Mouse (Mus musculus): ENCODE data around the gene Olfr10. TPM values are rescaled to one million over a fixed set of nuclear protein-coding genes. Genes with fewer than 3 reads are reported as not detected.
A peak's percentile ranks its signal among the peaks of the same experiment; 100 is the strongest.
"Not testable (repeated sequence)": the region's sequence is repeated elsewhere in the genome, so short reads cannot be mapped to it uniquely, and the experiment has no call there.

The Olfr10 gene
- polyA plus RNA-seq, 1 experiment from 2014 or later, result not detected

- H3K4me2 ChIP-seq, result no peak overlapping the region
- no peak for DNase-seq
- peaks cover 13% of the 10 kb centered on the region for H3K4me1 ChIP-seq (replicated peaks)
- H3K9ac ChIP-seq, result no peak overlapping the region
- no peaks in the 10 kb centered on the region for H3K27me3 ChIP-seq
- ATAC-seq (ENCODE audit: low read depth), result no peak
- peaks cover 21% of the 10 kb centered on the region for H3K36me3 ChIP-seq
- no peak overlapping the region for H3K27ac ChIP-seq
- H3K4me3 ChIP-seq (replicated peaks), result no peak overlapping the region
- H3K9me3 ChIP-seq (replicated peaks), result no peaks in the 10 kb centered on the region
- 73% methylated on average over 15 of the region's 15 CpGs for WGBS (ENCODE audit: insufficient replicate concordance)
Measured at GRCm38 (mm10) chr11:49267970-49268579, 36.5 kb upstream of the Olfr10 start.

DNA sequence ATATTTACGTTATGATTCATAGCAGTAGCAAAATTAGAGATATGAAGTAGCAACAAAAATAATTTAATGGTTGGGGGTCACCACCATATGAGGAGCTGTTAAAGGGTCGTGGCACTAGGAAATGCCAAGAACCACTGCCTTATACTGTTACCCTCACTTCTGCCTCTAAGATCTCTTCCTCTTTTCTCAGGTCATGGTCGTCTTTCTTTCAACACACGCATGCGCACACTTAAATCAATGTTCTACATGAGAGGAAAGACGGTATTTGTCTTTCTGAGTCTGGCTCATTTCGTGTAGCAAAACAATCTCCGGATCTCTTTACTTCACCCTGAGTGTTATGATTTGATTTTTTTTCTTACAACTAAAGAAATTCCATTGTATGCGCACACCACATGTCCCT lies 34.8 kb upstream of the Olfr10 start:
- no peak overlapping the region for H3K4me3 ChIP-seq (replicated peaks)
- DNase-seq, result no peak
- no peaks in the 10 kb centered on the region for H3K27me3 ChIP-seq
- H3K9me3 ChIP-seq (replicated peaks), result no peaks in the 10 kb centered on the region
- H3K4me1 ChIP-seq (replicated peaks), result peaks cover 6% of the 10 kb centered on the region; the same call in 1 of the 2 replicates
- no peak overlapping the region for H3K4me2 ChIP-seq
- 76% methylated on average over 9 of the region's 9 CpGs for WGBS (ENCODE audit: insufficient replicate concordance)
- H3K9ac ChIP-seq, result no peak overlapping the region
- H3K36me3 ChIP-seq, result peaks cover 4% of the 10 kb centered on the region; the same call in 1 of the 2 replicates
- ATAC-seq (ENCODE audit: low read depth), result no peak
- H3K27ac ChIP-seq, result no peak overlapping the region

GRCm38 (mm10) chr11:49270368-49270767 lies 34.2 kb upstream of the Olfr10 start:
- no peaks in the 10 kb centered on the region for H3K9me3 ChIP-seq (replicated peaks)
- H3K27me3 ChIP-seq, result no peaks in the 10 kb centered on the region
- 67% methylated on average over 4 of the region's 4 CpGs for WGBS (ENCODE audit: insufficient replicate concordance)
- no peak overlapping the region for H3K4me2 ChIP-seq
- ATAC-seq (ENCODE audit: low read depth) (no peak), DNase-seq (no peak)
- no peak overlapping the region for H3K27ac ChIP-seq
- H3K4me1 ChIP-seq (replicated peaks), result peaks cover 6% of the 10 kb centered on the region; the same call in 1 of the 2 replicates
- no peak overlapping the region for H3K9ac ChIP-seq
- no peaks in the 10 kb centered on the region for H3K36me3 ChIP-seq
- no peak overlapping the region for H3K4me3 ChIP-seq (replicated peaks)

DNA sequence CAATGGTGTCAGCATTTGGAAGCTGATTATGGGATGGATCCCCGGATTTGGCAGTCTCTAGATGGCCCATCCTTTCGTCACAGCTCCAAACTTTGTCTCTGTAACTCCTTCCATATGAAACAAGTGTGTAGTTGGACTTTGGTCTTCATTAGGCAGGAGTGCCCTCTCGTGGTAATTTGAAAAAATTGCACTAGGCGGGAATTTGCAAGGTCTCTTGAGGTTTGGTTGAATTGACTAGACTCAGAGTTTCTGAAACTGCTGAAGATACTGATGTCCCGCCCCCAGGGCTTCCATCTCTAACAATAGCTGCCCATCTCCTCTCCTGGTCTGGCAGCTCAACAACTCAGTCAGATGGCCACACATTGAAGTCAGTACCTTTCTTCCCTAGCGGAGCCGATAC lies 33.2 kb upstream of the Olfr10 start:
- DNase-seq (peak; percentile 18), ATAC-seq (ENCODE audit: low read depth) (no peak)
- Histone ChIP-seq H3K9ac (no peak overlapping the region), H3K36me3 (no peaks in the 10 kb centered on the region), H3K4me3 (replicated peaks) (no peak overlapping the region), H3K9me3 (replicated peaks) (no peaks in the 10 kb centered on the region), H3K27me3 (no peaks in the 10 kb centered on the region), H3K4me1 (replicated peaks) (0 out of 2 replicates have a peak, but pooled peaks cover under 1% of the 10 kb centered on the region), H3K27ac (no peak overlapping the region), H3K4me2 (no peak overlapping the region)
- WGBS (ENCODE audit: insufficient replicate concordance), result 30% methylated on average over 7 of the region's 7 CpGs

DNA sequence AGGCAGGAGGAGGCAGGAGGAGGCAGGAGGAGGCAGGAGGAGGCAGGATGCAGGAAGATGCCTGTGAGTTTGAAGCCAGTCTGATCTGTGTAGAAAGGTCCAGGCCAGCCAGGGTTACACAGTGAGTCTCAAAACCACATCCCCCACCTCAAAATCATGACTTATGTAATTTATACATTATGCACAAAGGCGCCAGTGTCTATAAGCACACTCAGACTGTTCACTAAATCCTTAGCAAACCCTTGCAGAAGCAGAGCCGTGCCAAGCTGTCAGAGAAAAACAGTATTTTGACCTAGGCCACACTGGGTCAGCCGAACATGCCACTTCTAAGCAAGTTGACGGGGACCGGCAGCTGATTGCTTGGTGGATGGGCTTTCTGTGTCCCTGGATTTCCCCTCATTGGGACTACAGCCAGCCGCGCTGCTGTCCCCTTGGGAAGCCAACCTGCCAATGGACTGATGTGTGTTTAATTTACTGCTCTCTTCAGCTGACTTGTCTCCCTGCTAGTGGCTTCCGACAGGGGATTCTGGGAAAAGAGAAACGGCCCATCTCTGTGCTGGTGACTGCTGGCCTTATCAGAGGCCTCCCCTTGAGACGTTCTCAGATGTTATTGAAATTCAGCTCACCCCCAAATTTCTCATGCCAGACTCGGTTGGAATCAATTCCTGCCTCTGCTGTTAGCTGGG lies 30.6 kb upstream of the Olfr10 start:
- WGBS (ENCODE audit: insufficient replicate concordance), result 67% methylated on average over 11 of the region's 11 CpGs
- no peak overlapping the region for H3K4me3 ChIP-seq (replicated peaks)
- H3K27ac ChIP-seq, result no peak overlapping the region
- H3K36me3 ChIP-seq, result no peaks in the 10 kb centered on the region
- H3K27me3 ChIP-seq, result no peaks in the 10 kb centered on the region
- H3K4me2 ChIP-seq, result no peak overlapping the region
- H3K9ac ChIP-seq, result no peak overlapping the region
- no peak for DNase-seq
- no peaks in the 10 kb centered on the region for H3K4me1 ChIP-seq (replicated peaks)
- H3K9me3 ChIP-seq (replicated peaks), result no peaks in the 10 kb centered on the region
- no peak for ATAC-seq (ENCODE audit: low read depth)

- no peak within 1 kb of the TSS for H3K4me3 ChIP-seq (replicated peaks)
- no peaks in the 10 kb centered on the region for H3K36me3 ChIP-seq
- no peak for ATAC-seq (ENCODE audit: low read depth)
- no peaks in the 10 kb centered on the region for H3K27me3 ChIP-seq
- 20% methylated on average over 3 of the region's 3 CpGs for WGBS (ENCODE audit: insufficient replicate concordance)
- H3K9me3 ChIP-seq (replicated peaks), result no peaks in the 10 kb centered on the region
- no peak for DNase-seq
- no peak within 1 kb of the TSS for H3K4me2 ChIP-seq
- H3K4me1 ChIP-seq (replicated peaks), result no peaks in the 10 kb centered on the region
- no peak within 1 kb of the TSS for H3K27ac ChIP-seq
- no peak within 1 kb of the TSS for H3K9ac ChIP-seq
Measured at GRCm38 (mm10) chr11:49278222-49278621, 26.3 kb upstream of the Olfr10 start, which contains the start of gene Olfr1393. TSS of gene Olfr1393 (plus strand) at chr11:49278304.

DNA sequence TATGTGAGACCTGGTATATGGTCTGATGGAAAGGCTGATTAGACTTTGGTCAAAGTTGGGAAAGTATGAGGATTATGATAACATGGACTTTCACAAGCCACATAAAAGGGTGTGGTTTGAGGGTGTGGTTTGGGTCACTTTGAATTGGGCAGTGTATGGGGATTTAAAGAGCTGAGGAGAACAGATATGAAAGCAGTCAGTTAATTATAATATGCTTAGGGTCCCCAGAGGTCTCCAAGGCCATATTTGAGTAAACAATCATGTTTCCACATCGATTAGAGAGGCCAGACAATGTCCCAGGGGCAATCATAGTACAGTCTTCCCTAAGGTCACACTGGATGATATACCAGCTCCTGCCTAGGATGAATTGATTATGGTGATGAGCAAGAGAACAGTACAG lies 19.6 kb upstream of the Olfr10 start, which contains the start of gene Olfr1392:
Gene Olfr1392 (plus strand): TSS at position 301 of the 400 bp plus-strand sequence.
- not testable (repeated sequence) for H3K27me3 ChIP-seq; H3K4me2 ChIP-seq; ATAC-seq (ENCODE audit: low read depth); H3K9ac ChIP-seq; H3K4me3 ChIP-seq (replicated peaks); H3K27ac ChIP-seq; DNase-seq; H3K36me3 ChIP-seq; H3K4me1 ChIP-seq (replicated peaks); H3K9me3 ChIP-seq (replicated peaks)
- 44% methylated on average over 1 of the region's 1 CpGs for WGBS (ENCODE audit: insufficient replicate concordance)

DNA sequence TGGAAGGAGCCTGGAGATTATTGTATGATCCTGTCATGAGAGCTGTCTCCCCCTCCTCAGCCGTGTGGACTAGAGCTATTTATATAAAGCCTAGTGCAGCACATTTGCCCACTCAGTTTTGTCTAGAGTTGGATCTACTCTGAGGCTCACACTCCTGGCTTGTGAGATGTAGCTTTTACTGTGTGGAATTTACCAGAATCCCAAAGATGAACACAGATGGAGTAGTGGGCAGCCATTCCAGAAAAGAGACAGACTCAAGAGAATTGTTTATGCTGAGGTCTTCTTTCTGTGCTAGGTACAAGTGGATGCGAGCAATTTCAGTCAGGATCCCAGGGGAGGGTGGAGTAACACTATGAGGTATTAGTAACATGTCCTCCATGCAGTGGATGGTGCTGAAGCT lies 17.3 kb upstream of the Olfr10 start:
- WGBS (ENCODE audit: insufficient replicate concordance), result 60% methylated on average over 2 of the region's 2 CpGs
- no peak for DNase-seq
- ATAC-seq (ENCODE audit: low read depth), result no peak
- Histone ChIP-seq H3K27me3 (no peaks in the 10 kb centered on the region), H3K4me3 (replicated peaks) (no peak overlapping the region), H3K4me2 (no peak overlapping the region), H3K9ac (no peak overlapping the region), H3K27ac (no peak overlapping the region), H3K9me3 (replicated peaks) (no peaks in the 10 kb centered on the region), H3K36me3 (no peaks in the 10 kb centered on the region), H3K4me1 (replicated peaks) (no peaks in the 10 kb centered on the region)

GRCm38 (mm10) chr11:49292777-49293176 lies 11.8 kb upstream of the Olfr10 start:
- no peak for DNase-seq

DNA sequence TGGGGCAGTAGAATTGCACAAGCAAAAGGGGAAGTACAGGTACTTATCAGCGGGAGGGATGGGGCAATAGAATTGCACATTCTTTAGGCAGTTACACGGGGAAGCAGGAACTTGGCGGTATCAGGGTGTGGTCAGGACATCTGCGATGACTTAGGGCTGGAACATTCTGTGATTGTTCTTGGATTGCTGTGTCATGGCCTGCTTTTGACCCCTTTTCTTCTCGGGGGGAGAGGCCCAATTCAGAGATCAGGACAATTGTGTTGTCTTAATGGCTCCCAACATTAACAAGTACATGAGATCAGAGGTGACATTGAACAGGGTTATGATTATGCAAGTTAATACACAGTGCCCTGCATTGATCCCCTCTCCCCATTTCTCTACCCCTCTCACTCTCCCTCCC lies 4.0 kb downstream of the Olfr10 start:
- H3K4me3 ChIP-seq (replicated peaks); DNase-seq; H3K27ac ChIP-seq; ATAC-seq (ENCODE audit: low read depth); H3K9ac ChIP-seq; H3K27me3 ChIP-seq; H3K4me2 ChIP-seq; H3K4me1 ChIP-seq (replicated peaks); H3K36me3 ChIP-seq; H3K9me3 ChIP-seq (replicated peaks): not testable (repeated sequence)
- 43% methylated on average over 5 of the region's 5 CpGs for WGBS (ENCODE audit: insufficient replicate concordance)

More at GRCm38 (mm10) chr11:49292777-49293176, 11.8 kb upstream of the Olfr10 start:
- no peak overlapping the region for H3K27ac ChIP-seq
- ATAC-seq (ENCODE audit: low read depth), result no peak
- no peak overlapping the region for H3K4me2 ChIP-seq
- no peaks in the 10 kb centered on the region for H3K27me3 ChIP-seq
- H3K9me3 ChIP-seq (replicated peaks), result no peaks in the 10 kb centered on the region
- H3K36me3 ChIP-seq, result no peaks in the 10 kb centered on the region
- WGBS (ENCODE audit: insufficient replicate concordance), result 54% methylated on average over 3 of the region's 3 CpGs
- H3K4me3 ChIP-seq (replicated peaks), result no peak overlapping the region
- no peak overlapping the region for H3K9ac ChIP-seq
- no peaks in the 10 kb centered on the region for H3K4me1 ChIP-seq (replicated peaks)

DNA sequence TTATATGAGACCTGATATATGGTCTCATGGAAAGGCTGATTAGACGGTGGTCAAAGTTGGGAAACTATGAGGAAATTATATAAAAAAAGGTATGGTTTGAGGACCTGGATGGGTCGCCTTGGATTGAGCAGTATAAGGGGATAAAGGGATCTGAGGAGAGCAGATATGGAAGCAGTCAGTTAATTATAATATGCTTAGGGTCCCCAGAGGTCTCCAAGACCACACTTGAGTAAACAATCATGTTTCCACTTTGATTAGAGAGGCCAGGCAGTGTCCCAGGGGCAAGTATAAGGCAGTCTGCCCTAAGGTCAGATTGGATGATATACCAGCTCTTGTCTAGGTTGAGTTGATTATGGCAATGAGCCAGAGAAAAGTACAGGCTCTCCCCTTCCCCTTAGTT lies 17.9 kb downstream of the Olfr10 start, which contains the start of gene Olfr1391:
Gene Olfr1391 (plus strand): TSS at position 301 of the 400 bp plus-strand sequence.
- Histone ChIP-seq H3K9me3 (replicated peaks) (no peaks in the 10 kb centered on the region), H3K4me2 (no peak within 1 kb of the TSS), H3K36me3 (no peaks in the 10 kb centered on the region), H3K4me3 (replicated peaks) (no peak within 1 kb of the TSS), H3K9ac (no peak within 1 kb of the TSS), H3K27me3 (no peaks in the 10 kb centered on the region), H3K4me1 (replicated peaks) (no peaks in the 10 kb centered on the region), H3K27ac (no peak within 1 kb of the TSS)
- DNase-seq, result no peak
- no peak for ATAC-seq (ENCODE audit: low read depth)
- 50% methylated on average over 2 of the region's 2 CpGs for WGBS (ENCODE audit: insufficient replicate concordance)

- ATAC-seq (ENCODE audit: low read depth) (no peak), DNase-seq (no peak)
- Histone ChIP-seq H3K4me1 (replicated peaks) (no peaks in the 10 kb centered on the region), H3K9ac (no peak overlapping the region), H3K36me3 (no peaks in the 10 kb centered on the region), H3K27me3 (no peaks in the 10 kb centered on the region), H3K27ac (no peak overlapping the region), H3K4me2 (no peak overlapping the region), H3K9me3 (replicated peaks) (no peaks in the 10 kb centered on the region), H3K4me3 (replicated peaks) (no peak overlapping the region)
- WGBS (ENCODE audit: insufficient replicate concordance), result 56% methylated on average over 3 of the region's 3 CpGs
Measured at GRCm38 (mm10) chr11:49326726-49327125, 22.2 kb downstream of the Olfr10 start.

Data from liver, embryonic 13.5 days (tissue).